ENCODE assay signal across 9 mouse cellular contexts in genomic region chr10:122105407-122105806, GRCm38 (mm10). TPM values are rescaled to one million over a fixed set of nuclear protein-coding genes. Genes with fewer than 3 reads are reported as not detected.
A peak's percentile ranks its signal among the peaks of the same experiment; 100 is the strongest.
DNase-seq lines count a peak whose midpoint lies in the region; ATAC-seq and TF ChIP-seq lines count a peak whose summit lies in the region.
"Had no signal": no experiment of that assay in that cellular context is flagged by ENCODE, and none has a peak within 500 bp of the region (broad histone marks: within the 10 kb centered on the region; RNA-seq: fewer than 3 reads in every experiment).

No protein-coding gene starts in this region.

- 0 out of 2 replicates have a peak overlapping the region, but pooled peaks have one; percentile 13 for H3K4me2 ChIP-seq in liver, postnatal 0 days (ENCODE audit: low read depth, low read length)
- H3K4me2 ChIP-seq: limb, embryonic 15.5 days had no signal

- peak overlapping the region; percentile 72 for H3K27ac ChIP-seq in liver, postnatal 0 days (ENCODE audit: low read depth)
- H3K27ac ChIP-seq: limb, embryonic 15.5 days had no signal

- peak; percentile 80 for TF ChIP-seq CTCF in liver, postnatal 0 days (IDR thresholded peaks at IDR 0.05; ENCODE audit: low read depth)

- WGBS in liver, postnatal 0 days (ENCODE audit: insufficient replicate concordance) = 5% methylated on average over 3 of the region's 3 CpGs

- H3K9me3 ChIP-seq in liver, postnatal 0 days (ENCODE audit: low read length) = no peaks in the 10 kb centered on the region
- H3K9me3 ChIP-seq: limb, embryonic 15.5 days had no signal

- DNase-seq in cerebellum, adult 11 months = peak; percentile 15
- no peak for DNase-seq in cerebellum, adult 8-10 months
- DNase-seq in ES-CJ7 (ENCODE audit: low read depth, low spot score) = peak; percentile 44
- DNase-seq in cerebellum, adult 9-11 months = peak; percentile 20
- DNase-seq in frontal cortex, postnatal 10 days (ENCODE audit: low spot score in 2 of 2) = peak; percentile 31 to 61
- peak; percentile 53 to 76 for DNase-seq in kidney, postnatal 25 days
- DNase-seq in liver, postnatal 0 days = peak; percentile 68

- no peaks in the 10 kb centered on the region for H3K4me1 ChIP-seq in liver, postnatal 0 days (ENCODE audit: insufficient read depth)
- H3K4me1 ChIP-seq: limb, embryonic 15.5 days had no signal

- no peaks in the 10 kb centered on the region for H3K36me3 ChIP-seq in liver, postnatal 0 days (replicated peaks; ENCODE audit: insufficient read depth, low read length)
- H3K36me3 ChIP-seq: limb, embryonic 15.5 days had no signal

- no peaks in the 10 kb centered on the region for H3K27me3 ChIP-seq in liver, postnatal 0 days (ENCODE audit: insufficient read depth, low read length)
- H3K27me3 ChIP-seq: limb, embryonic 15.5 days had no signal

- no peak overlapping the region for H3K9ac ChIP-seq in liver, postnatal 0 days (replicated peaks)
- H3K9ac ChIP-seq: limb, embryonic 15.5 days had no signal

- peak; percentile 66 for ATAC-seq in liver, postnatal 0 days
- peak; percentile 58; the same call in 1 of the 2 replicates for ATAC-seq in neutrophil, adult 5-6 weeks (ENCODE audit: extremely low read depth, insufficient number of reproducible peaks, low FRiP score, poor library complexity, severe bottlenecking)

- H3K4me3 ChIP-seq in liver, postnatal 0 days (ENCODE audit: low read depth, low read length) = no peak overlapping the region
- H3K4me3 ChIP-seq: limb, embryonic 15.5 days had no signal

- no peak for TF ChIP-seq EP300 in liver, postnatal 0 days (IDR thresholded peaks at IDR 0.05; ENCODE audit: low read depth)

RNA-seq across cellular contexts. Expression of gene Rxylt1, which starts 8.2 kb away (rescaled TPM):
- 28.1 and 30.5 TPM in 2 replicates for polyA plus RNA-seq in liver, postnatal 0 days (2015; fragmentation: Nextera tagmentation; extraction: Ambion mirVana)
- 13.6 and 19.8 TPM in 2 replicates for total RNA-seq in neutrophil, adult 5-6 weeks (2017)

RNA-seq across cellular contexts. Expression of gene Srgap1, which starts 58.3 kb away (rescaled TPM):
- 0.90 and 0.96 TPM in 2 replicates for polyA plus RNA-seq in liver, postnatal 0 days (2015; fragmentation: Nextera tagmentation; extraction: Ambion mirVana)
- total RNA-seq in neutrophil, adult 5-6 weeks (2017) = 0.12 and 0.23 TPM in 2 replicates
